Mouse (Mus musculus) heart, embryonic 13.5 days (tissue): ENCODE results near the gene Abhd15. TPM values are rescaled to one million over a fixed set of nuclear protein-coding genes. Genes with fewer than 3 reads are reported as not detected.
A peak's percentile ranks its signal among the peaks of the same experiment; 100 is the strongest.

Experiments used
- ATAC-seq: fragments of 200-750 bp; cut with Nextera tagmentation; 2 replicates; pipeline ENCODE4 v1.8.0; 2017; ENCODE audit warnings: moderate TSS enrichment; ENCODE audit not compliant: insufficient number of reproducible peaks, low FRiP score, low TSS enrichment; ENCODE audit errors: extremely low read depth
- H3K27ac ChIP-seq: fragments of 300-500 bp; sonication (generic); replicated peaks from 2 replicates; pipeline ENCODE4 v1.5.1; 2015; ENCODE audit warnings: moderate library complexity, mild to moderate bottlenecking, inconsistent platforms
- H3K27me3 ChIP-seq: fragments of 300-500 bp; sonication (generic); replicated peaks from 2 replicates; pipeline ENCODE4 v1.6.1; 2015; ENCODE audit warnings: mild to moderate bottlenecking, inconsistent platforms
- H3K36me3 ChIP-seq: fragments of 300-500 bp; sonication (generic); 2 replicates; pipeline ENCODE4 v1.6.1; 2015; ENCODE audit warnings: mild to moderate bottlenecking, inconsistent platforms
- H3K4me1 ChIP-seq: fragments of 300-500 bp; sonication (generic); 2 replicates; pipeline ENCODE4 v1.6.1; 2015; ENCODE audit warnings: inconsistent platforms
- H3K4me2 ChIP-seq: fragments of 300-500 bp; sonication (generic); 2 replicates; pipeline ENCODE4 v1.6.1; 2015; ENCODE audit warnings: inconsistent platforms, mild to moderate bottlenecking, moderate library complexity
- H3K4me3 ChIP-seq: fragments of 300-500 bp; sonication (generic); 2 replicates; pipeline ENCODE4 v1.5.1; 2015; ENCODE audit warnings: moderate library complexity, mild to moderate bottlenecking, inconsistent platforms
- H3K9ac ChIP-seq: fragments of 300-500 bp; sonication (generic); 2 replicates; pipeline ENCODE4 v1.6.1; 2015; ENCODE audit warnings: inconsistent platforms, mild to moderate bottlenecking, moderate library complexity
- H3K9me3 ChIP-seq: fragments of 300-500 bp; sonication (generic); 2 replicates; pipeline ENCODE4 v1.6.1; 2016; ENCODE audit warnings: inconsistent platforms
- WGBS: fragments of 180-500 bp; shearing (Covaris S2); methylation state at CpG from one replicate; pipeline ENCODE4 v1.1.7; 2015; ENCODE audit warnings: mixed read lengths; 5-methylcytosine and 5-hydroxymethylcytosine counted together
- polyA plus RNA-seq: library from polyadenylated mRNA; unstranded; fragments of >200 nt; fragmentation: Nextera tagmentation; extraction: Ambion mirVana; gene quantifications from 2 replicates; pipeline ENCODE4 v1.2.1, GENCODE M21; 2015

Gene Abhd15
- polyA plus RNA-seq, 1 experiment from 2014 or later = 1.6 TPM

DNA sequence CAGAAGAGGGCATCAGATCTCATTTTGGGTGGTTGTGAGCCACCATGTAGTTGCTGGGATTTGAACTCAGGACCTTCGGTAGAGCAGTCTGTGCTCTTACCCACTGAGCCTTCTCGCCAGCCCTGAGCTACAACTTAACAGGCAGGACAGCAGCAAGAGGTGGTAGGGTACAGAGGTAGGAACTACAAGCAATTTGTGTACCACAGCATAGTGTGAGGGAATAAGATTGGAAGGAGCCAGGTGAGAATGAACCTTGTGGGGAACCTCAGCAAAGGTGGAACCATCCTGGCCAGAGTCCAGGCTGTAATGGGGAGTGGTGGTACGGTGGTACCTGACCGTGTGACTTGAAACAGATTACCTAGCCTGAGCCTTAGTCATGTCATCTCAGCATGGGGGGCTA lies 12.9 kb upstream of the Abhd15 start:
- 89% methylated on average over 4 of the region's 4 CpGs for WGBS
- H3K36me3 ChIP-seq = peaks cover 82% of the 10 kb centered on the region
- no peak for ATAC-seq
- H3K4me3 ChIP-seq = no peak overlapping the region
- H3K27me3 ChIP-seq = no peaks in the 10 kb centered on the region
- H3K4me2 ChIP-seq = no peak overlapping the region
- H3K9ac ChIP-seq = no peak overlapping the region
- H3K4me1 ChIP-seq = peaks cover 40% of the 10 kb centered on the region
- no peak overlapping the region for H3K27ac ChIP-seq
- no peaks in the 10 kb centered on the region for H3K9me3 ChIP-seq

DNA sequence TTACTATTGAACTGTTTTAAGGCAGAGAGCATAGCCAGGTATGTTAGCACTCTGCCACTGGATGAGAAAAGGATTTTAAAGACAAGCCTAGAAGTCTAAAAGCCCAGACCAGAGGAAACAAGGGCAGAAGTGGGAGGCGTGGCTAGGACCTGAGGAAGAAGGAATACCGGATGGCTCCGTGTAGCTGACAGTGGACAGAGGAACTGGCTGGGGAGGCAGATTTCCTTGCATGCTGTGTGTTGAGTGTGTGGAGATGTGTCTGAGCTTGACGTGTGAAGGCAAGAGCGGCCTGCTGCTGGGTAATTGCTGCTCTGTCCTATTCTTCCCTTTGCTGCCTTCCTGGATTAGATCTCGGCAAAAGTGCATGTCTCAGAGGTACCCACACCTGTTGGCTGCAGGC lies 12.4 kb upstream of the Abhd15 start:
- Histone ChIP-seq H3K9ac (peak overlapping the region; percentile 1; the same call in 1 of the 2 replicates), H3K27me3 (no peaks in the 10 kb centered on the region), H3K4me1 (peaks cover 35% of the 10 kb centered on the region), H3K4me2 (no peak overlapping the region), H3K36me3 (peaks cover 86% of the 10 kb centered on the region), H3K27ac (no peak overlapping the region), H3K4me3 (no peak overlapping the region), H3K9me3 (no peaks in the 10 kb centered on the region)
- 78% methylated on average over 6 of the region's 6 CpGs for WGBS
- ATAC-seq = no peak

DNA sequence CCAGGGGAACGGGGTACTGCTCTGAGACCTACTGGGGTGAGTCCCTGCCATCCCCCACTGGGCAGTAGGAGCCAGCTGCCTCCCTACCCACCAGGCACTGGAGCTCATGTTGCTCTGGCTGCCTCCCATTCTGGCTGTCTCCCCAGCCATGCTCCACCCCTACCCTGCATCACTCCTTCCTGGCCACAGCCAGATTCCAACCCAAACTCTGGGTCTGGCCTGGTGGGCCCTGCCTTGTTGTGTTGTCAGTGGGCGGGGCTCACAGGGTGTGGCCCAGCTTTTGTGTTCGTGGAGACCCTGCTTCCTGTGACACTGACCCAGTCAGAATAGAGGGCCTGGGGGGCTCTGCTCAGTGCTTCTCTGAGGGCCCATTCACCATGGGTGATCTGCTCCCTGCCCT lies 11.4 kb upstream of the Abhd15 start:
- no peak for ATAC-seq
- H3K9me3 ChIP-seq = no peaks in the 10 kb centered on the region
- peak overlapping the region; percentile 1 for H3K9ac ChIP-seq
- H3K4me1 ChIP-seq = peaks cover 32% of the 10 kb centered on the region
- H3K27me3 ChIP-seq = no peaks in the 10 kb centered on the region
- 78% methylated on average over 3 of the region's 3 CpGs for WGBS
- peaks cover 92% of the 10 kb centered on the region for H3K36me3 ChIP-seq
- 0 out of 2 replicates have a peak overlapping the region, but pooled peaks have one; percentile 18 for H3K27ac ChIP-seq
- H3K4me2 ChIP-seq = no peak overlapping the region
- no peak overlapping the region for H3K4me3 ChIP-seq

DNA sequence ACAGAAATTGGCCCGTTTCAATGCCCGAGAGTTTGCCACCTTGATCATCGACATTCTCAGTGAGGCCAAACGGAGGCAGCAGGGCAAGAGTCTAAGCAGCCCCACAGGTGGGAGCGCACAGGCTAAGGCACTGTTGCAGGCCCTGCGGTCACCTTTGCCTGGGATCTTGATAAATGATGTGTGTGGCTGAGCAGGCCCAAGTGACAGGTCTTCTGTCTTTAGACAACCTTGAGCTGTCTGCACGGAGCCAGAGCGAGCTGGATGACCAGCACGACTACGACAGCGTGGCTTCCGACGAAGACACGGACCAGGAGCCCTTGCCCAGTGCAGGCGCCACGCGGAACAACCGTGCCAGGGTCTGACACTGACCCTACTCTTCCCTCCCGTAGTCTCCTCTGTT lies 10.5 kb upstream of the Abhd15 start:
- Histone ChIP-seq H3K4me3 (no peak overlapping the region), H3K9me3 (no peaks in the 10 kb centered on the region), H3K4me1 (peaks cover 34% of the 10 kb centered on the region), H3K27me3 (no peaks in the 10 kb centered on the region), H3K36me3 (peaks cover 93% of the 10 kb centered on the region), H3K27ac (no peak overlapping the region), H3K9ac (no peak overlapping the region), H3K4me2 (no peak overlapping the region)
- ATAC-seq = no peak
- WGBS = 90% methylated on average over 19 of the region's 19 CpGs

DNA sequence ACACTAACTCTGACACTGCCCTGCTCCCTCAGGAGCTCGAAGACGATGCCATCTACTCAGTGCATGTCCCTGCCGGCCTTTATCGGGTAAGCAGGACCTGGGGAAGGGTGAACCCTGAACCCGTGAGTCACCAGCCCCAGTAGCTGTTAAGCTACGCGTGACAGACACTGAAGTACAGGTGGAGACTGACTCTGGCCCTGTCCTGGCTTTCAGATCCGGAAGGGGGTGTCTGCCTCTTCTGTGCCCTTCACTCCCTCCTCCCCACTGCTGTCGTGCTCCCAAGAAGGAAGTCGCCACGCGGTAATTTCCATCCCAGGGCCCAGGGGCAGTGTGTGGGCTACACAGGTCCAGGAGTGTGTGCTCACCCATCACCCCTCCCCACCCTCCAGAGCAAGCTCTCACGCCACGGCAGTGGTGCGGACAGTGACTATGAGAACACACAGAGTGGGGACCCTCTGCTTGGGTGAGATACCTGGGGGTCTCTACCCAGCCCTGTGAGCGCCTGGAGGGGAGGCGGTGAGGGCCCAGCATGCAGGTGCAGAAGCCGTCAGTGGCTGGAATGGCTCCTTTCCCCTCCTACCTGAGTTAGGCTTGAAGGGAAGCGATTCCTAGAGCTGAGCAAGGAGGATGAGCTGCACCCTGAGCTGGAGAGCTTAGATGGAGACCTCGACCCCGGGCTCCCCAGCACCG lies 9.5 kb upstream of the Abhd15 start:
- Histone ChIP-seq H3K4me3 (no peak overlapping the region), H3K27ac (no peak overlapping the region), H3K9me3 (no peaks in the 10 kb centered on the region), H3K4me1 (peaks cover 32% of the 10 kb centered on the region), H3K36me3 (peaks cover 93% of the 10 kb centered on the region), H3K4me2 (no peak overlapping the region), H3K9ac (no peak overlapping the region), H3K27me3 (no peaks in the 10 kb centered on the region)
- WGBS = 88% methylated on average over 22 of the region's 22 CpGs
- ATAC-seq = no peak

DNA sequence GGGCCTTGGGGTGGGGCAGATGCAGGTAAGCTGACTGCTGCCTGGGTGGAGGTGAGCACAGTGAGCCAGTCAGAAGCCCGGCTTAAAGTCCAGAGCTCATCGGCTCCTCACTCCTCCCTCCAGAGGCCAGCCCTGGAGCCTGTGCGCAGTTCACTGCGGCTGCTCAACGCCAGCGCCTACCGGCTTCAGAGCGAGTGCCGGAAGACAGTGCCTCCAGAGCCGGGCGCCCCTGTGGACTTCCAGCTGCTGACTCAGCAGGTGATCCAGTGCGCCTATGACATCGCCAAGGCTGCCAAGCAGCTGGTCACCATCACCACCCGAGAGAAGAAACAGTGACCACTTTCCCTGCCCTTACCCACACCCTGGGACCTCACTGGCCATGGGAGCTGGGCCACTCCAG lies 8.6 kb upstream of the Abhd15 start:
- H3K36me3 ChIP-seq = peaks cover 87% of the 10 kb centered on the region

DNA sequence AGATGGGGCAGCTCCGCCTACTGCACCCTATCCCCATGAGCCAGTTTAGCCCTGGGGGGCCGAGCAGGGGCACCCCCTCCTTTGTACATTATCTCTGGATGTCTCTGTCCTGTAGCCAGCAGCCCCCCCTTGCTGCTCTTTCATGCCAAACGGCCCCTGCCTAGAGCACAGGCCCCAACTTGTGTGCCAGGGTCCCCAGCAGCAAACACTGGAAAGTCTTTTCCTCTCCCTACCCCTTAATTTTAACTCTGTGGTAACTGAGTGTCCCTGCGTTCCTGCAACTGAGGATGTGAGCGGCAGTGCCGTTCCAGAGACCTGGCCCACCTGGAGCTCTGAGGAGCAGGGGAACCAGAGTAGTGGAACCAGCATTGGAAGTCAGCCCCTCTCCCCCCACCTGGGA lies 8.0 kb upstream of the Abhd15 start:
- 82% methylated on average over 6 of the region's 6 CpGs for WGBS

More for the DNA sequence above, 8.6 kb upstream of the Abhd15 start:
- Histone ChIP-seq H3K9ac (no peak overlapping the region), H3K4me2 (no peak overlapping the region), H3K27ac (no peak overlapping the region), H3K4me1 (peaks cover 25% of the 10 kb centered on the region), H3K27me3 (no peaks in the 10 kb centered on the region), H3K4me3 (no peak overlapping the region), H3K9me3 (no peaks in the 10 kb centered on the region)
- WGBS = 83% methylated on average over 14 of the region's 14 CpGs
- ATAC-seq = no peak

DNA sequence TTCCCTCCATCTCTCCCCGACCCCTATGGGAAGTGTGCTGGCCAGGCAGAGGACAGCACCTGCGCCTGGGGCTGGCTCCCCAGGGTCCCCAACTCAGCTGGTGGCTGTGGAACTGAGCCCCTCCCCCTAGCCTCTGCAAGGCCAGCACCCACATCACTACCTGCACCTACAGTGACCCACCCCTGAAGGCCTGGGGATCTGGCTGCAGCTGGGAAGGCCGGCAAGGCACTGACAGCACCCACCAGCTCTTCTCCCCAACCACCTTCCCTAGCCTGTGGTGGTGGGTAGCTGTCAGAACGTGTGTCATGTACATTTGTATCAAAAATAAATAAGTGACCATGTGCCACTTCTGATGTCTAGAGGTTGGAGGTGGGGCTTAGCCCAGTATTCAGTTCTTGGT lies 7.5 kb upstream of the Abhd15 start:
- Histone ChIP-seq H3K4me1 (peaks cover 32% of the 10 kb centered on the region), H3K36me3 (peaks cover 77% of the 10 kb centered on the region), H3K4me3 (no peak overlapping the region), H3K9me3 (no peaks in the 10 kb centered on the region), H3K27me3 (no peaks in the 10 kb centered on the region), H3K27ac (0 out of 2 replicates have a peak overlapping the region, but pooled peaks have one; percentile 26), H3K9ac (no peak overlapping the region), H3K4me2 (no peak overlapping the region)
- ATAC-seq = no peak
- 65% methylated on average over 4 of the region's 4 CpGs for WGBS

More for the DNA sequence above, 8.0 kb upstream of the Abhd15 start:
- Histone ChIP-seq H3K4me1 (peaks cover 28% of the 10 kb centered on the region), H3K4me2 (no peak overlapping the region), H3K36me3 (peaks cover 81% of the 10 kb centered on the region), H3K27ac (no peak overlapping the region), H3K9me3 (no peaks in the 10 kb centered on the region), H3K27me3 (no peaks in the 10 kb centered on the region), H3K9ac (no peak overlapping the region), H3K4me3 (no peak overlapping the region)
- no peak for ATAC-seq

DNA sequence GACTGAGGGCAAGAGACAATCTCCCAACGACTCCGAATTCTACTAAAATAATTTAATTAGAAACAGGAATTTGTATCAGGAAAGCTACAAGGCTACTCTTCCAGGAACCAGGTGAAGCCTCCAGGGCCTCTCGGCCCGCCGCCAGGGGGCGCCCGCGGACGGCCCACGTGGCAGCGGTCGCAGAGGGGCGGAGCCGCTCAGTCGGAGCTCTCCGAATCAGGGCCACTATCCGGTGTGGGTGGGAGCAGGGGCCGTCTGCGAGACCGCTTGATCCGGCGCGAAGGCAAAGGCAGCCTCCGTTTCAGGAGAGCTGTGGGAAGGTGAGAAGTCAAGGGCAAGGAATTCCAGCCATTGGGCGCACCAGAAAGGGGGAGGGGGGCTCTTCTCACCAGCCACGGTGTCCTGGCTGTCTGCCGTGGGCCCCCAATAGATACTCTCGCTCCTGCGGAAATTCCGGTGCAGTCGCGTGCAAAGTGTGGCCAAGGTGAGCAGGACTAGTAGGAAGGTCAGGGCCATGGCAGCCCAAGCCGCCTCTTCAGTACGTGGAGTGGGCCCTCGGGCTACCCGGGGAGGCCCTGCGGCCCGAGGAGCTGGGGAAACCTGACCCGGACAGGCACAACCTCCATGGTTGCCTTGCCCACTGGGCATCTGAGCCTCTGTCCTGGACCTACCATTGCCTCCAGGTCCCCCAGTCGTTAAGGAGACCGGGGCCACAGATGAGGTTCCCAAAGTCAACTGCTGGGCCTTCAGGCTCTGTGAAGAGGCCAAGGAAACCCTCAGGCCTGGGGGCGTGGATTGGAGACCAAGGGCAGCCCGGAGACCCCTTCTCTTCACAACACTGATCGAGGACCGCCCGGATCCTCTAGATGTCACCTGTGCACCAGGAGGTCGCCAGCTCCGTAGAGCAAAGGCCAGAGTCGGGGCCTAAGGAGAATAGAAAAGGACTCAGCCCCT lies 6.6 kb upstream of the Abhd15 start:
- H3K4me3 ChIP-seq = peak overlapping the region; percentile 53
- 18% methylated on average over 49 of the region's 49 CpGs for WGBS
- no peaks in the 10 kb centered on the region for H3K27me3 ChIP-seq
- peaks cover 26% of the 10 kb centered on the region for H3K4me1 ChIP-seq
- peak overlapping the region; percentile 76 for H3K4me2 ChIP-seq
- peak overlapping the region; percentile 56 for H3K27ac ChIP-seq
- peak overlapping the region; percentile 81 for H3K9ac ChIP-seq
- peaks cover 67% of the 10 kb centered on the region for H3K36me3 ChIP-seq
- ATAC-seq = peak; percentile 53; the same call in 1 of the 2 replicates
- H3K9me3 ChIP-seq = no peaks in the 10 kb centered on the region

DNA sequence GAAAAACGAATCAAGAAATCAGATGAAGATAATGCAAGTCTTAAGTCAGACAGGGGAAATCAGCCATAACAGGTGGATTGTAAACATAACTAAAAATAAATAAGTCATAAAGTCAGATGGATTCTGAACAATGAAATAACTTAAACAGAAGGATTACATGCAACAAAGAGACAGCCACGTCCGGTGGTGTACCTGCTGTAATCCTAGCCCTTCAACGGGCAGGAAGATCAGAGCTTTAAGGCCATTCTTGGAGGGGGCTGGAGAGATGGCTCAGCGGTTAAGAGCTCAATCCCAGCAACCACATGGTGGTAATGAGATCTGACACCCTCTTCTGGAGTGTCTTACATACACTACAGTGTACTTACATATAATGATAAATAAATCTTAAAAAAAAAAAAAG lies 3.6 kb upstream of the Abhd15 start:
- no peak overlapping the region for H3K4me3 ChIP-seq
- H3K27ac ChIP-seq = no peak overlapping the region
- no peaks in the 10 kb centered on the region for H3K9me3 ChIP-seq
- H3K4me2 ChIP-seq = no peak overlapping the region
- no peak overlapping the region for H3K9ac ChIP-seq
- 73% methylated on average over 5 of the region's 5 CpGs for WGBS
- peaks cover 10% of the 10 kb centered on the region for H3K27me3 ChIP-seq
- peaks cover 51% of the 10 kb centered on the region for H3K4me1 ChIP-seq
- H3K36me3 ChIP-seq = peaks cover 37% of the 10 kb centered on the region
- no peak for ATAC-seq
